Mouse (Mus musculus) frontal cortex, adult (tissue): ENCODE measurements around the gene Slc15a4.
A peak's percentile ranks its signal among the peaks of the same experiment; 100 is the strongest.

Source experiments
- ATAC-seq: cut with Nextera tagmentation; 2 replicates; pipeline ENCODE4 v1.9.2; 2017; ENCODE audit warnings: mild to moderate bottlenecking, moderate library complexity, mixed read lengths; ENCODE audit not compliant: low TSS enrichment

Slc15a4 gene

GRCm38 (mm10) chr5:127632167-127633145, at the start of gene Slc15a4, which contains the start of gene Glt1d1:
Gene Slc15a4 (minus strand): TSS chr5:127632897.
Gene Glt1d1 (plus strand): TSS chr5:127632262.
- ATAC-seq = peak; percentile 73

GRCm38 (mm10) chr5:127678501-127678900, 45.8 kb upstream of the Slc15a4 start:
- ATAC-seq = no peak

GRCm38 (mm10) chr5:127677561-127677960, 44.9 kb upstream of the Slc15a4 start:
- no peak for ATAC-seq

GRCm38 (mm10) chr5:127673913-127674312, 41.2 kb upstream of the Slc15a4 start:
- no peak for ATAC-seq

GRCm38 (mm10) chr5:127660979-127661378, 28.3 kb upstream of the Slc15a4 start:
- ATAC-seq = no peak

GRCm38 (mm10) chr5:127660267-127660666, 27.6 kb upstream of the Slc15a4 start:
- ATAC-seq = no peak

GRCm38 (mm10) chr5:127659312-127659711, 26.6 kb upstream of the Slc15a4 start:
- no peak for ATAC-seq

GRCm38 (mm10) chr5:127658257-127658656, 25.6 kb upstream of the Slc15a4 start:
- ATAC-seq = no peak

- no peak for ATAC-seq
These were observed 16.4 kb upstream of the Slc15a4 start for GRCm38 (mm10) chr5:127649077-127649476.

GRCm38 (mm10) chr5:127648046-127648445, 15.3 kb upstream of the Slc15a4 start:
- ATAC-seq = peak; percentile 47; the same call in 1 of the 2 replicates

GRCm38 (mm10) chr5:127641185-127641958, 8.7 kb upstream of the Slc15a4 start:
- peak; percentile 82 for ATAC-seq

GRCm38 (mm10) chr5:127640359-127640758, 7.7 kb upstream of the Slc15a4 start:
- no peak for ATAC-seq

- no peak for ATAC-seq
These were observed 6.9 kb upstream of the Slc15a4 start for GRCm38 (mm10) chr5:127639635-127640034.

GRCm38 (mm10) chr5:127639067-127639605, 6.4 kb upstream of the Slc15a4 start:
- ATAC-seq = no peak

- no peak for ATAC-seq
These were observed 5.5 kb upstream of the Slc15a4 start for GRCm38 (mm10) chr5:127638177-127638576.

- ATAC-seq = no peak
These were observed 4.9 kb upstream of the Slc15a4 start for GRCm38 (mm10) chr5:127637622-127638021.

- no peak for ATAC-seq
These were observed 969 bp upstream of the Slc15a4 start for GRCm38 (mm10) chr5:127633666-127634065.

- no peak for ATAC-seq
These were observed 491 bp upstream of the Slc15a4 start for GRCm38 (mm10) chr5:127633188-127633587.

GRCm38 (mm10) chr5:127631671-127632070, 1.0 kb downstream of the Slc15a4 start:
- no peak for ATAC-seq

GRCm38 (mm10) chr5:127627242-127627641, 5.5 kb downstream of the Slc15a4 start:
- ATAC-seq = no peak

- ATAC-seq = no peak
These were observed 8.1 kb downstream of the Slc15a4 start for GRCm38 (mm10) chr5:127624427-127625213.
